10 mouse cellular contexts compared by ENCODE assay signal in genomic region chr4:119115611-119116070, GRCm38 (mm10). TPM values are rescaled to one million over a fixed set of nuclear protein-coding genes. Genes with fewer than 3 reads are reported as not detected.
A peak's percentile ranks its signal among the peaks of the same experiment; 100 is the strongest.
DNase-seq lines count a peak whose midpoint lies in the region; ATAC-seq lines count a peak whose summit lies in the region.
"Had no signal": no experiment of that assay in that cellular context is flagged by ENCODE, and none has a peak within 500 bp of the region (broad histone marks: within the 10 kb centered on the region; RNA-seq: fewer than 3 reads in every experiment).

No protein-coding gene starts in this region.

- 80% methylated on average over 6 of the region's 6 CpGs for WGBS in limb, embryonic 15.5 days
- 74% methylated on average over 6 of the region's 6 CpGs for WGBS in embryonic facial prominence, embryonic 10.5 days
- 64% methylated on average over 6 of the region's 6 CpGs for WGBS in forebrain, embryonic 11.5 days

- peaks cover 35% of the 10 kb centered on the region for H3K36me3 ChIP-seq in limb, embryonic 15.5 days
- H3K36me3 ChIP-seq in embryonic facial prominence, embryonic 10.5 days (replicated peaks) = peaks cover 93% of the 10 kb centered on the region
- H3K36me3 ChIP-seq in forebrain, embryonic 11.5 days (ENCODE audit: control insufficient read depth, insufficient read depth, low read length) = no peaks in the 10 kb centered on the region; the same call in 1 of the 2 replicates

- H3K27ac ChIP-seq in limb, embryonic 15.5 days = peak overlapping the region; percentile 40; the same call in 1 of the 2 replicates
- H3K27ac ChIP-seq in embryonic facial prominence, embryonic 10.5 days (replicated peaks) = no peak overlapping the region
- no peak overlapping the region for H3K27ac ChIP-seq in forebrain, embryonic 11.5 days (ENCODE audit: low read depth, low read length)

- no peaks in the 10 kb centered on the region for H3K9me3 ChIP-seq in limb, embryonic 15.5 days
- H3K9me3 ChIP-seq in embryonic facial prominence, embryonic 10.5 days = no peaks in the 10 kb centered on the region
- no peaks in the 10 kb centered on the region for H3K9me3 ChIP-seq in forebrain, embryonic 11.5 days (ENCODE audit: control insufficient read depth, low read length)

- H3K4me1 ChIP-seq in limb, embryonic 15.5 days = peaks cover 85% of the 10 kb centered on the region
- peaks cover 73% of the 10 kb centered on the region for H3K4me1 ChIP-seq in embryonic facial prominence, embryonic 10.5 days
- H3K4me1 ChIP-seq in forebrain, embryonic 11.5 days (replicated peaks; ENCODE audit: control insufficient read depth, insufficient read depth, low read length) = peaks cover 23% of the 10 kb centered on the region

- no peaks in the 10 kb centered on the region for H3K27me3 ChIP-seq in limb, embryonic 15.5 days
- no peaks in the 10 kb centered on the region for H3K27me3 ChIP-seq in embryonic facial prominence, embryonic 10.5 days (replicated peaks; ENCODE audit: low read depth, poor library complexity, severe bottlenecking)
- H3K27me3 ChIP-seq in forebrain, embryonic 11.5 days (ENCODE audit: control insufficient read depth, insufficient read depth, low read length) = no peaks in the 10 kb centered on the region
- H3K27me3 ChIP-seq: Patski had no signal

- no peak overlapping the region for H3K9ac ChIP-seq in limb, embryonic 15.5 days
- H3K9ac ChIP-seq in forebrain, embryonic 11.5 days (ENCODE audit: low read length) = no peak overlapping the region

- H3K4me2 ChIP-seq in limb, embryonic 15.5 days = no peak overlapping the region
- H3K4me2 ChIP-seq in forebrain, embryonic 11.5 days (ENCODE audit: low read depth, low read length, severe bottlenecking) = no peak overlapping the region

- peak; percentile 22 for DNase-seq in testis, postnatal 14 days (ENCODE audit: low spot score)
- no peak for DNase-seq in testis, postnatal 10 days (ENCODE audit: low spot score)
- peak; percentile 73 for DNase-seq in heart, postnatal 4 days
- DNase-seq in embryonic facial prominence, embryonic 10.5 days (ENCODE audit: low spot score) = no peak
- no peak for DNase-seq in T-cell, adult 2 months (ENCODE audit: low spot score)
- no peak for DNase-seq in forebrain, embryonic 11.5 days (ENCODE audit: low spot score)
- no peak for DNase-seq in cerebellum, postnatal 25 days
- DNase-seq: right cerebral cortex, postnatal 25 days had no signal

- ATAC-seq in limb, embryonic 15.5 days (ENCODE audit: insufficient number of reproducible peaks, low FRiP score, low TSS enrichment, low read depth) = no peak
- ATAC-seq in forebrain, embryonic 11.5 days (replicated peaks; ENCODE audit: low FRiP score) = no peak
- ATAC-seq: Patski had no signal

- no peak overlapping the region for H3K4me3 ChIP-seq in limb, embryonic 15.5 days
- no peak overlapping the region for H3K4me3 ChIP-seq in embryonic facial prominence, embryonic 10.5 days
- no peak overlapping the region for H3K4me3 ChIP-seq in forebrain, embryonic 11.5 days (ENCODE audit: low read depth, low read length)

RNA-seq across cellular contexts. Expression of gene Slc2a1, which starts 7.1 kb away (rescaled TPM):
- total RNA-seq in heart, postnatal 4 days (2021) = 10 to 100 TPM; 15.2 to 16.2 TPM
- 179 and 208 TPM in 2 replicates for polyA plus RNA-seq in limb, embryonic 15.5 days (2015; fragmentation: Nextera tagmentation; extraction: Ambion mirVana)
- polyA plus RNA-seq in embryonic facial prominence, embryonic 10.5 days (2016; fragmentation: Nextera tagmentation; extraction: Ambion mirVana) = 140 and 166 TPM in 2 replicates
- 171 and 181 TPM in 2 replicates for polyA plus RNA-seq in forebrain, embryonic 11.5 days (2014; fragmentation: Nextera tagmentation; extraction: Ambion mirVana)

RNA-seq across cellular contexts. Expression of gene Zfp691, which starts 58.4 kb away (rescaled TPM):
- 10 to 100 TPM; 13.2 to 17.7 TPM for total RNA-seq in heart, postnatal 4 days (2021)
- polyA plus RNA-seq in limb, embryonic 15.5 days (2015; fragmentation: Nextera tagmentation; extraction: Ambion mirVana) = 7.0 and 7.7 TPM in 2 replicates
- polyA plus RNA-seq in embryonic facial prominence, embryonic 10.5 days (2016; fragmentation: Nextera tagmentation; extraction: Ambion mirVana) = 11.4 and 13.9 TPM in 2 replicates
- 10.5 and 11.1 TPM in 2 replicates for polyA plus RNA-seq in forebrain, embryonic 11.5 days (2014; fragmentation: Nextera tagmentation; extraction: Ambion mirVana)

Comparison
In these comparisons a context has a peak if more than half of its experiments do, and no peak if none do; other contexts are left out.
1. DNase-seq: peak in testis, postnatal 14 days (single experiment) and heart, postnatal 4 days (single experiment); none in testis, postnatal 10 days (single experiment), embryonic facial prominence, embryonic 10.5 days (single experiment), T-cell, adult 2 months (single experiment), forebrain, embryonic 11.5 days (single experiment) and cerebellum, postnatal 25 days (0 of 2).